Mouse (Mus musculus): Measurements from ENCODE around the gene Pus1.

- TF ChIP-seq CTCF (IDR thresholded peaks at IDR 0.05; ENCODE audit: control insufficient read depth, insufficient read depth, insufficient replicate concordance, low read depth, low read length) (no peak), POLR2A (IDR thresholded peaks at IDR 0.05; ENCODE audit: control insufficient read depth, low read depth, low read length) (no peak)
Measured at GRCm38 (mm10) chr5:110731227-110731626, 49.2 kb downstream of the Pus1 start.
